Mouse (Mus musculus) 3T3-L1 (cell line): ENCODE measurements around the gene Scgb1b10.
"Not testable (repeated sequence)": the region's sequence is repeated elsewhere in the genome, so short reads cannot be mapped to it uniquely, and the experiment has no call there.

ENCODE experiments used
- DNase-seq: peaks from one replicate; pipeline ENCODE4 v3.0.0-alpha.2; 2015; ENCODE audit warnings: low read depth, low spot score

Scgb1b10 gene

DNA sequence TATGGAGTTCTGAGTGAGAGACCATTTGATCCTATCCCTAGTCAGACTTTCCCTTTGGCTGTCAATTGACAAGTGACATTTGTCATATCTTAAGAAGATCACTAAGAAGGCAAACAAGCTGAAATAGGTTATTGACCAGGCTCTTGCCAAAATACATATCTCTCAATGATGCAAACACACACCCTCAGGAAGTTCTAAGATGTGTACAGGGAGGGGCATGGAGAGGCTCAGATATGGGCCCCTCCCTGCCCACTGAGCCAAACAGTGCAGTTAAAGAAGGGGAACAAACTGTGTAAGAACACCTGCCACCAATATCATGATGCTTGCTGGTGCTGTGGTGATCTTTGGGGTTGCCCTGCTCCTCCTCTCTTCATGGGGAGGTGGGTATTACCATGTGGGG, at the start of gene Scgb1b10:
Scgb1b10 (plus strand) TSS at position 301 of the 400 bp plus-strand sequence.
- DNase-seq, result not testable (repeated sequence)
